14 mouse cellular contexts compared by ENCODE assay signal in genomic region chr7:142916178-142916577, GRCm38 (mm10). TPM values are rescaled to one million over a fixed set of nuclear protein-coding genes. Genes with fewer than 3 reads are reported as not detected.
DNase-seq lines count a peak whose midpoint lies in the region; ATAC-seq and TF ChIP-seq lines count a peak whose summit lies in the region.
"Had no signal": no experiment of that assay in that cellular context is flagged by ENCODE, and none has a peak within 500 bp of the region (broad histone marks: within the 10 kb centered on the region; RNA-seq: fewer than 3 reads in every experiment).

No protein-coding gene starts in this region.

- no peak for ATAC-seq in kidney, embryonic 14.5 days (ENCODE audit: low FRiP score, low TSS enrichment)
- no peak for ATAC-seq in midbrain, postnatal 0 days (ENCODE audit: low FRiP score)
- ATAC-seq: activated CD4-positive, CD25-positive, alpha-beta regulatory T cell, adult 4 months had no signal

- H3K9ac ChIP-seq in kidney, embryonic 14.5 days (ENCODE audit: low read depth, low read length): no peak overlapping the region
- no peak overlapping the region for H3K9ac ChIP-seq in midbrain, postnatal 0 days (replicated peaks; ENCODE audit: low read length, poor library complexity, severe bottlenecking)
- H3K9ac ChIP-seq: embryonic facial prominence, embryonic 15.5 days; lung, embryonic 15.5 days; stomach, embryonic 15.5 days had no signal

- H3K27me3 ChIP-seq in kidney, embryonic 14.5 days (ENCODE audit: control insufficient read depth, insufficient read depth, low read length): no peaks in the 10 kb centered on the region
- peaks cover 17% of the 10 kb centered on the region; the same call in 1 of the 2 replicates for H3K27me3 ChIP-seq in hindbrain, embryonic 10.5 days (ENCODE audit: insufficient read depth, poor library complexity, severe bottlenecking)
- no peaks in the 10 kb centered on the region for H3K27me3 ChIP-seq in midbrain, postnatal 0 days (ENCODE audit: insufficient read depth, low read length)
- H3K27me3 ChIP-seq: embryonic facial prominence, embryonic 15.5 days; lung, embryonic 15.5 days; stomach, embryonic 15.5 days had no signal

- peak; percentile 9 for DNase-seq in kidney, adult 11 months
- DNase-seq in cerebellum, adult 9-10 months: peak; percentile 66
- peak; percentile 47 for DNase-seq in hindbrain, embryonic 10.5 days (ENCODE audit: low spot score)
- DNase-seq in midbrain, postnatal 0 days (ENCODE audit: low spot score): peak; percentile 85
- no peak for DNase-seq in left cerebral cortex, adult 18-20 months (ENCODE audit: low spot score in 2 of 2)
- DNase-seq in lung, postnatal 25 days (ENCODE audit: low spot score): no peak
- DNase-seq in spleen, adult 12 weeks (ENCODE audit: low spot score): no peak
- DNase-seq: heart, adult 11 months had no signal

- no peaks in the 10 kb centered on the region for H3K36me3 ChIP-seq in kidney, embryonic 14.5 days (ENCODE audit: control insufficient read depth, insufficient read depth, low read length)
- H3K36me3 ChIP-seq in hindbrain, embryonic 10.5 days: no peaks in the 10 kb centered on the region
- no peaks in the 10 kb centered on the region for H3K36me3 ChIP-seq in midbrain, postnatal 0 days (ENCODE audit: insufficient read depth, low read length)
- H3K36me3 ChIP-seq: embryonic facial prominence, embryonic 15.5 days; lung, embryonic 15.5 days; stomach, embryonic 15.5 days had no signal

- H3K4me3 ChIP-seq in kidney, embryonic 14.5 days (ENCODE audit: low read length): no peak overlapping the region
- no peak overlapping the region for H3K4me3 ChIP-seq in hindbrain, embryonic 10.5 days
- no peak overlapping the region for H3K4me3 ChIP-seq in midbrain, postnatal 0 days (ENCODE audit: low read depth, low read length)
- H3K4me3 ChIP-seq: embryonic facial prominence, embryonic 15.5 days; lung, embryonic 15.5 days; stomach, embryonic 15.5 days had no signal

- H3K9me3 ChIP-seq in kidney, embryonic 14.5 days (ENCODE audit: control insufficient read depth, low read length): no peaks in the 10 kb centered on the region
- H3K9me3 ChIP-seq in hindbrain, embryonic 10.5 days: no peaks in the 10 kb centered on the region
- H3K9me3 ChIP-seq in midbrain, postnatal 0 days (ENCODE audit: low read length): no peaks in the 10 kb centered on the region
- H3K9me3 ChIP-seq: embryonic facial prominence, embryonic 15.5 days; lung, embryonic 15.5 days; stomach, embryonic 15.5 days had no signal

- no peak overlapping the region for H3K4me2 ChIP-seq in kidney, embryonic 14.5 days (replicated peaks; ENCODE audit: low read depth, low read length)
- H3K4me2 ChIP-seq in midbrain, postnatal 0 days (ENCODE audit: low read depth, low read length, poor library complexity, severe bottlenecking): no peak overlapping the region
- H3K4me2 ChIP-seq: embryonic facial prominence, embryonic 15.5 days; lung, embryonic 15.5 days; stomach, embryonic 15.5 days had no signal

- H3K4me1 ChIP-seq in kidney, embryonic 14.5 days (ENCODE audit: control insufficient read depth, insufficient read depth, low read length): no peaks in the 10 kb centered on the region
- peaks cover 15% of the 10 kb centered on the region for H3K4me1 ChIP-seq in hindbrain, embryonic 10.5 days (replicated peaks)
- H3K4me1 ChIP-seq in midbrain, postnatal 0 days (ENCODE audit: insufficient read depth, low read length): no peaks in the 10 kb centered on the region
- H3K4me1 ChIP-seq: embryonic facial prominence, embryonic 15.5 days; stomach, embryonic 15.5 days had no signal

- no peak overlapping the region for H3K27ac ChIP-seq in kidney, embryonic 14.5 days (ENCODE audit: low read depth, low read length)
- peak overlapping the region; percentile 36 for H3K27ac ChIP-seq in hindbrain, embryonic 10.5 days
- no peak overlapping the region for H3K27ac ChIP-seq in midbrain, postnatal 0 days (ENCODE audit: low read depth, low read length)
- H3K27ac ChIP-seq: embryonic facial prominence, embryonic 15.5 days; lung, embryonic 15.5 days; stomach, embryonic 15.5 days had no signal

- peak; percentile 8; the same call in 1 of the 2 replicates for TF ChIP-seq CTCF in midbrain, postnatal 0 days (IDR thresholded peaks at IDR 0.05)

- WGBS in kidney, embryonic 14.5 days: 29% methylated on average over 8 of the region's 8 CpGs
- WGBS in hindbrain, embryonic 10.5 days: 54% methylated on average over 8 of the region's 8 CpGs
- WGBS in midbrain, postnatal 0 days: 37% methylated on average over 8 of the region's 8 CpGs

RNA-seq across cellular contexts. Expression of gene Th, which starts 14.8 kb away (rescaled TPM):
- polyA plus RNA-seq in kidney, embryonic 14.5 days (2014; fragmentation: Nextera tagmentation; extraction: Ambion mirVana): 0.10 and 0.22 TPM in 2 replicates
- 8.8 and 14.4 TPM in 2 replicates for polyA plus RNA-seq in hindbrain, embryonic 10.5 days (2016; fragmentation: Nextera tagmentation; extraction: Ambion mirVana)
- 23.8 and 27.1 TPM in 2 replicates for total RNA-seq in midbrain, postnatal 0 days (2014; rRNA removed)
- 26.2 and 35.0 TPM in 2 replicates for polyA plus RNA-seq in midbrain, postnatal 0 days (2015; fragmentation: Nextera tagmentation; extraction: Ambion mirVana)
- 1 to 10 TPM in 1 of 2 experiments, under 1 TPM in 1; 0.89 to 1.1 TPM for total RNA-seq in left cerebral cortex, adult 18-20 months (2021)
- total RNA-seq: neutrophil, adult 5-6 weeks had no signal
- polyA plus RNA-seq: activated CD4-positive, CD25-positive, alpha-beta regulatory T cell, adult 4 months had no signal

RNA-seq across cellular contexts. Expression of gene Ascl2, which starts 52.9 kb away (rescaled TPM):
- 0.43 and 0.67 TPM in 2 replicates for polyA plus RNA-seq in kidney, embryonic 14.5 days (2014; fragmentation: Nextera tagmentation; extraction: Ambion mirVana)
- 0.46 and 0.78 TPM in 2 replicates for polyA plus RNA-seq in hindbrain, embryonic 10.5 days (2016; fragmentation: Nextera tagmentation; extraction: Ambion mirVana)
- 1.1 TPM in 1 of 2 replicates, not detected in the other for total RNA-seq in midbrain, postnatal 0 days (2014; rRNA removed)
- 0.43 and 0.50 TPM in 2 replicates for polyA plus RNA-seq in midbrain, postnatal 0 days (2015; fragmentation: Nextera tagmentation; extraction: Ambion mirVana)
- total RNA-seq in left cerebral cortex, adult 18-20 months (2021): not detected

Comparison
In these comparisons a context has a peak if more than half of its experiments do, and no peak if none do; other contexts are left out.
1. DNase-seq: peak in kidney, adult 11 months (single experiment), cerebellum, adult 9-10 months (single experiment), hindbrain, embryonic 10.5 days (single experiment) and midbrain, postnatal 0 days (single experiment); none in left cerebral cortex, adult 18-20 months (0 of 2), lung, postnatal 25 days (single experiment) and spleen, adult 12 weeks (single experiment).